Mouse (Mus musculus): Measurements from ENCODE around the gene Rbfox1. TPM values are rescaled to one million over a fixed set of nuclear protein-coding genes. Genes with fewer than 3 reads are reported as not detected.

Gene Rbfox1
- polyA plus RNA-seq, 1 experiment from 2014 or later = 125 TPM

- H3K4me2 ChIP-seq (ENCODE audit: low read length) = no peak overlapping the region
- no peaks in the 10 kb centered on the region for H3K27me3 ChIP-seq (ENCODE audit: control insufficient read depth, insufficient read depth, low read length)
- 21% methylated on average over 3 of the region's 3 CpGs for WGBS
These were observed 594.7 kb downstream of the Rbfox1 start for GRCm38 (mm10) chr16:6479616-6480410.

GRCm38 (mm10) chr16:6480411-6480728 is 595.2 kb downstream of the Rbfox1 start:
- no peak overlapping the region for H3K27ac ChIP-seq (replicated peaks; ENCODE audit: low read depth, low read length)
- ATAC-seq (ENCODE audit: low FRiP score, low TSS enrichment) (no peak), DNase-seq (peak; percentile 93)
- H3K4me3 ChIP-seq (replicated peaks; ENCODE audit: low read depth, low read length) = no peak overlapping the region
- H3K36me3 ChIP-seq (ENCODE audit: control insufficient read depth, insufficient read depth, low read length) = no peaks in the 10 kb centered on the region
- 7% methylated on average over 5 of the region's 5 CpGs for WGBS
- no peaks in the 10 kb centered on the region for H3K9me3 ChIP-seq (ENCODE audit: control insufficient read depth, low read length)
- H3K9ac ChIP-seq (replicated peaks; ENCODE audit: low read length) = no peak overlapping the region
- no peaks in the 10 kb centered on the region for H3K27me3 ChIP-seq (ENCODE audit: control insufficient read depth, insufficient read depth, low read length)
- H3K4me1 ChIP-seq (ENCODE audit: control insufficient read depth, insufficient read depth, low read length) = peaks cover 15% of the 10 kb centered on the region
- no peak overlapping the region for H3K4me2 ChIP-seq (ENCODE audit: low read length)

More at GRCm38 (mm10) chr16:6479616-6480410, 594.7 kb downstream of the Rbfox1 start:
- DNase-seq = peak; percentile 83
- Histone ChIP-seq H3K9ac (replicated peaks; ENCODE audit: low read length) (no peak overlapping the region; the same call in 1 of the 2 replicates), H3K4me3 (replicated peaks; ENCODE audit: low read depth, low read length) (no peak overlapping the region), H3K27ac (replicated peaks; ENCODE audit: low read depth, low read length) (peak overlapping the region; percentile 53), H3K9me3 (ENCODE audit: control insufficient read depth, low read length) (no peaks in the 10 kb centered on the region), H3K4me1 (ENCODE audit: control insufficient read depth, insufficient read depth, low read length) (peaks cover 15% of the 10 kb centered on the region), H3K36me3 (ENCODE audit: control insufficient read depth, insufficient read depth, low read length) (no peaks in the 10 kb centered on the region)
- ATAC-seq (ENCODE audit: low FRiP score, low TSS enrichment) = peak; percentile 80

GRCm38 (mm10) chr16:6483628-6484027 is 598.5 kb downstream of the Rbfox1 start:
- Histone ChIP-seq H3K27me3 (ENCODE audit: control insufficient read depth, insufficient read depth, low read length) (no peaks in the 10 kb centered on the region), H3K9me3 (ENCODE audit: control insufficient read depth, low read length) (no peaks in the 10 kb centered on the region), H3K4me3 (replicated peaks; ENCODE audit: low read depth, low read length) (no peak overlapping the region), H3K36me3 (ENCODE audit: control insufficient read depth, insufficient read depth, low read length) (no peaks in the 10 kb centered on the region), H3K9ac (replicated peaks; ENCODE audit: low read length) (no peak overlapping the region), H3K27ac (replicated peaks; ENCODE audit: low read depth, low read length) (no peak overlapping the region), H3K4me1 (ENCODE audit: control insufficient read depth, insufficient read depth, low read length) (peaks cover 15% of the 10 kb centered on the region), H3K4me2 (ENCODE audit: low read length) (no peak overlapping the region)
- DNase-seq = peak; percentile 26
- no peak for ATAC-seq (ENCODE audit: low FRiP score, low TSS enrichment)
- 81% methylated on average over 8 of the region's 8 CpGs for whole genome bisulfite sequencing

- 73% methylated on average over 3 of the region's 3 CpGs for WGBS
- Histone ChIP-seq H3K4me2 (ENCODE audit: low read length) (no peak overlapping the region), H3K27me3 (ENCODE audit: control insufficient read depth, insufficient read depth, low read length) (no peaks in the 10 kb centered on the region), H3K4me1 (ENCODE audit: control insufficient read depth, insufficient read depth, low read length) (no peaks in the 10 kb centered on the region), H3K36me3 (ENCODE audit: control insufficient read depth, insufficient read depth, low read length) (no peaks in the 10 kb centered on the region), H3K9ac (replicated peaks; ENCODE audit: low read length) (no peak overlapping the region), H3K9me3 (ENCODE audit: control insufficient read depth, low read length) (no peaks in the 10 kb centered on the region), H3K27ac (replicated peaks; ENCODE audit: low read depth, low read length) (no peak overlapping the region), H3K4me3 (replicated peaks; ENCODE audit: low read depth, low read length) (no peak overlapping the region)
- DNase-seq = no peak
- no peak for ATAC-seq (ENCODE audit: low FRiP score, low TSS enrichment)
These were observed 600.5 kb downstream of the Rbfox1 start for GRCm38 (mm10) chr16:6485631-6486030.

- Histone ChIP-seq H3K27me3 (ENCODE audit: control insufficient read depth, insufficient read depth, low read length) (no peaks in the 10 kb centered on the region), H3K4me1 (ENCODE audit: control insufficient read depth, insufficient read depth, low read length) (no peaks in the 10 kb centered on the region), H3K4me2 (ENCODE audit: low read length) (no peak overlapping the region), H3K4me3 (replicated peaks; ENCODE audit: low read depth, low read length) (no peak overlapping the region), H3K27ac (replicated peaks; ENCODE audit: low read depth, low read length) (no peak overlapping the region), H3K36me3 (ENCODE audit: control insufficient read depth, insufficient read depth, low read length) (no peaks in the 10 kb centered on the region), H3K9me3 (ENCODE audit: control insufficient read depth, low read length) (no peaks in the 10 kb centered on the region), H3K9ac (replicated peaks; ENCODE audit: low read length) (no peak overlapping the region)
- DNase-seq (peak; percentile 72), ATAC-seq (ENCODE audit: low FRiP score, low TSS enrichment) (no peak)
- 21% methylated on average over 8 of the region's 8 CpGs for WGBS
These were observed 617.1 kb downstream of the Rbfox1 start for GRCm38 (mm10) chr16:6502219-6502618.

GRCm38 (mm10) chr16:6503573-6504331 is 618.6 kb downstream of the Rbfox1 start:
- DNase-seq (peak; percentile 85), ATAC-seq (ENCODE audit: low FRiP score, low TSS enrichment) (no peak)
- 62% methylated on average over 5 of the region's 5 CpGs for WGBS

GRCm38 (mm10) chr16:6508924-6509323 is 623.8 kb downstream of the Rbfox1 start:
- Histone ChIP-seq H3K4me3 (replicated peaks; ENCODE audit: low read depth, low read length) (no peak overlapping the region), H3K27ac (replicated peaks; ENCODE audit: low read depth, low read length) (no peak overlapping the region), H3K4me1 (ENCODE audit: control insufficient read depth, insufficient read depth, low read length) (no peaks in the 10 kb centered on the region), H3K36me3 (ENCODE audit: control insufficient read depth, insufficient read depth, low read length) (no peaks in the 10 kb centered on the region), H3K27me3 (ENCODE audit: control insufficient read depth, insufficient read depth, low read length) (no peaks in the 10 kb centered on the region), H3K4me2 (ENCODE audit: low read length) (no peak overlapping the region), H3K9ac (replicated peaks; ENCODE audit: low read length) (no peak overlapping the region), H3K9me3 (ENCODE audit: control insufficient read depth, low read length) (no peaks in the 10 kb centered on the region)
- 79% methylated on average over 5 of the region's 5 CpGs for WGBS
- ATAC-seq (ENCODE audit: low FRiP score, low TSS enrichment) (no peak), DNase-seq (peak; percentile 64)

More at GRCm38 (mm10) chr16:6503573-6504331, 618.6 kb downstream of the Rbfox1 start:
- no peak overlapping the region for H3K27ac ChIP-seq (replicated peaks; ENCODE audit: low read depth, low read length)
- no peaks in the 10 kb centered on the region for H3K36me3 ChIP-seq (ENCODE audit: control insufficient read depth, insufficient read depth, low read length)
- no peak overlapping the region for H3K9ac ChIP-seq (replicated peaks; ENCODE audit: low read length)
- no peaks in the 10 kb centered on the region for H3K27me3 ChIP-seq (ENCODE audit: control insufficient read depth, insufficient read depth, low read length)
- no peaks in the 10 kb centered on the region for H3K9me3 ChIP-seq (ENCODE audit: control insufficient read depth, low read length)
- no peaks in the 10 kb centered on the region for H3K4me1 ChIP-seq (ENCODE audit: control insufficient read depth, insufficient read depth, low read length)
- no peak overlapping the region for H3K4me3 ChIP-seq (replicated peaks; ENCODE audit: low read depth, low read length)
- H3K4me2 ChIP-seq (ENCODE audit: low read length) = no peak overlapping the region

GRCm38 (mm10) chr16:6519474-6519873 is 634.3 kb downstream of the Rbfox1 start:
- no peaks in the 10 kb centered on the region for H3K27me3 ChIP-seq (ENCODE audit: control insufficient read depth, insufficient read depth, low read length)
- no peak overlapping the region for H3K27ac ChIP-seq (replicated peaks; ENCODE audit: low read depth, low read length)
- ATAC-seq (ENCODE audit: low FRiP score, low TSS enrichment) = no peak
- WGBS = 78% methylated on average over 3 of the region's 3 CpGs
- no peaks in the 10 kb centered on the region for H3K9me3 ChIP-seq (ENCODE audit: control insufficient read depth, low read length)
- H3K4me3 ChIP-seq (replicated peaks; ENCODE audit: low read depth, low read length) = no peak overlapping the region
- DNase-seq = no peak
- H3K4me2 ChIP-seq (ENCODE audit: low read length) = no peak overlapping the region
- H3K4me1 ChIP-seq (ENCODE audit: control insufficient read depth, insufficient read depth, low read length) = no peaks in the 10 kb centered on the region
- no peaks in the 10 kb centered on the region for H3K36me3 ChIP-seq (ENCODE audit: control insufficient read depth, insufficient read depth, low read length)
- no peak overlapping the region for H3K9ac ChIP-seq (replicated peaks; ENCODE audit: low read length)

All from midbrain, embryonic 14.5 days (tissue).